Mouse (Mus musculus): ENCODE results near the gene Ostm1. TPM values are rescaled to one million over a fixed set of nuclear protein-coding genes. Genes with fewer than 3 reads are reported as not detected.
A peak's percentile ranks its signal among the peaks of the same experiment; 100 is the strongest.

Ostm1 gene
- polyA plus RNA-seq, 2 experiments = 7.0 to 14.3 TPM

DNA sequence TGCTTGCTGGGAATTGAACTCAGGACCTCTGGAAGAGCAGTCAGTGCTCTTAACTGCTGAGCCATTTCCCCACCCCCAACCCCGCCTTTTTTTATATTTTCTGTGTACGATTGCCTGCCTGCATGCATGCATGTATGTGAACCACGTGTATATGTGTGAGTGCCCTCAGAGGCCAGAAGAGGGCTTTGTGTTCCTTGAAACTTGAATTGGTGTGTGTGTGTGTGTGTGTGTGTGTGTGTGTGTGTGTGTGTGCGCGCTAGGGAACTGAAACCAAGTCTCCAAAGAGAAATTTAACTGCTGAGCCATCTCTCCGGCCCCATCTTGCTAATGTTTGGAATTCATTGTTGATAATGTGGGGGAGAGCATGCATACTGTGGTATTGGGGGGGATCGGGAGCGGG, 15.0 kb downstream of the Ostm1 start:
- Histone ChIP-seq H3K4me2 (ENCODE audit: low read depth) (no peak overlapping the region), H3K9me3 (ENCODE audit: control insufficient read depth, low read length) (no peaks in the 10 kb centered on the region), H3K27me3 (ENCODE audit: control insufficient read depth, insufficient read depth, low read length) (peaks cover 19% of the 10 kb centered on the region), H3K4me3 (ENCODE audit: insufficient read depth in 1 of 2, low read depth in 2 of 2, low read length in 2 of 2) (no peak overlapping the region), H3K9ac (replicated peaks) (no peak overlapping the region), H3K36me3 (replicated peaks; ENCODE audit: control insufficient read depth, insufficient read depth, low read depth) (no peaks in the 10 kb centered on the region), H3K27ac (no peak overlapping the region), H3K4me1 (replicated peaks; ENCODE audit: control insufficient read depth in 2 of 2, insufficient read depth in 2 of 2, low read length in 1 of 2) (no peaks in the 10 kb centered on the region)
- no peak for DNase-seq (ENCODE audit: low read depth in 3 of 3, low spot score in 3 of 3)
- no peak for TF ChIP-seq CTCF (IDR thresholded peaks at IDR 0.05; ENCODE audit: low read depth)
- TF ChIP-seq EP300 (IDR thresholded peaks at IDR 0.05; ENCODE audit: low read depth) = no peak
- no peak for ATAC-seq (ENCODE audit: insufficient read depth)
- 66% methylated on average over 8 of the region's 8 CpGs for WGBS (ENCODE audit: insufficient replicate concordance)

DNA sequence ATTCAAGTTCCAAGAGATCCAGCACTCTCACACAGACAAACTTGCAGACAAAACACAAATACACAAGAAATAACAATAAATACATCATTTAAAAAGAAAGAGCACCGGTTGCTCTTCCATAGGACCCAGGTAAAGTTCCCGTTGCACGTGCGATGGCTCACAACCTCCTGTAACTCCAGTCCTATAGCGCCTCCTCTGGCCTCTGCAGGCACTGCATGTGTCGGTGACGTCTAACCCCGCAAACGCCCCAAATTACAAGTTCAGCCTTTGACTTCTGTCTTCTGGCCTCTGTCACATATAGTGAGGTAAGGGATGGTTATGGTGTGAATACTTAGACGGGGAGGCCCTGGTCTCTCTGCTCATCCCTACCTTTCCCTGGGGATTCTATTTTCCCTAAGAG, 17.9 kb downstream of the Ostm1 start:
- Histone ChIP-seq H3K27ac (no peak overlapping the region), H3K36me3 (replicated peaks; ENCODE audit: control insufficient read depth, insufficient read depth, low read depth) (no peaks in the 10 kb centered on the region), H3K4me1 (replicated peaks; ENCODE audit: control insufficient read depth in 2 of 2, insufficient read depth in 2 of 2, low read length in 1 of 2) (no peaks in the 10 kb centered on the region), H3K4me3 (ENCODE audit: insufficient read depth in 1 of 2, low read depth in 2 of 2, low read length in 2 of 2) (no peak overlapping the region), H3K4me2 (ENCODE audit: low read depth) (no peak overlapping the region), H3K9ac (replicated peaks) (no peak overlapping the region), H3K27me3 (ENCODE audit: control insufficient read depth, insufficient read depth, low read length) (peaks cover 4% of the 10 kb centered on the region), H3K9me3 (ENCODE audit: control insufficient read depth, low read length) (peaks cover 5% of the 10 kb centered on the region)
- TF ChIP-seq CTCF (IDR thresholded peaks at IDR 0.05; ENCODE audit: low read depth) = peak; percentile 88
- TF ChIP-seq EP300 (IDR thresholded peaks at IDR 0.05; ENCODE audit: low read depth) = no peak
- DNase-seq (ENCODE audit: low read depth in 3 of 3, low spot score in 3 of 3) (peak; percentile 12 to 24 (median 16)), ATAC-seq (ENCODE audit: insufficient read depth) (no peak)
- 20% methylated on average over 10 of the region's 10 CpGs for WGBS (ENCODE audit: insufficient replicate concordance)

DNA sequence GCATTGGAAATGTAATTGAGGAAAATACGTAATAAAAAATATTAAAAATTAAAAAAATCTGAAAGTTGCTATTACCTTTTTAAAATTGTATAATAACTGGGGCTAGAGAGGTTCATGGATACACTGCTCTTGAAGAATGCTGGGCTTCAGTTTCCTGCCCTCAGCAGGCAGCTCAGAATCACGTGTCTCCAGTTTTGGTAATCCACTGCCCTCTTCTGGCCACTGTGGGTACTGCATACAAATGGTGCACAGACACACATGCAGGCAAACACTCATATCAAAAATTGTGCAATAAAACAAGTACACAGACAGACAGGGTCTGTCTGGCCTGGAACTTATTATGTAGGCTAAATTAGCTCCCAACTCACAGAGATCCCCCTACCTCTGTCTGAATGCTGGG, 21.3 kb downstream of the Ostm1 start:
- peak; percentile 20 to 37 (median 23) for DNase-seq (ENCODE audit: low read depth in 3 of 3, low spot score in 3 of 3)
- WGBS (ENCODE audit: insufficient replicate concordance) = 58% methylated on average over 2 of the region's 2 CpGs
- peaks cover 3% of the 10 kb centered on the region for H3K27me3 ChIP-seq (ENCODE audit: control insufficient read depth, insufficient read depth, low read length)

GRCm38 (mm10) chr10:42606757-42607156, 23.1 kb downstream of the Ostm1 start:
- 59% methylated on average over 4 of the region's 4 CpGs for WGBS (ENCODE audit: insufficient replicate concordance)
- ATAC-seq (ENCODE audit: insufficient read depth) (no peak), DNase-seq (ENCODE audit: low read depth in 3 of 3, low spot score in 3 of 3) (no peak)
- Histone ChIP-seq H3K4me2 (ENCODE audit: low read depth) (no peak overlapping the region), H3K4me3 (ENCODE audit: insufficient read depth in 1 of 2, low read depth in 2 of 2, low read length in 2 of 2) (no peak overlapping the region), H3K9ac (replicated peaks) (no peak overlapping the region), H3K27me3 (ENCODE audit: control insufficient read depth, insufficient read depth, low read length) (peaks cover 15% of the 10 kb centered on the region), H3K9me3 (ENCODE audit: control insufficient read depth, low read length) (peaks cover 5% of the 10 kb centered on the region), H3K36me3 (replicated peaks; ENCODE audit: control insufficient read depth, insufficient read depth, low read depth) (no peaks in the 10 kb centered on the region), H3K4me1 (replicated peaks; ENCODE audit: control insufficient read depth in 2 of 2, insufficient read depth in 2 of 2, low read length in 1 of 2) (no peaks in the 10 kb centered on the region), H3K27ac (no peak overlapping the region)
- TF ChIP-seq CTCF (IDR thresholded peaks at IDR 0.05; ENCODE audit: low read depth) = no peak
- TF ChIP-seq EP300 (IDR thresholded peaks at IDR 0.05; ENCODE audit: low read depth) = no peak

More for the DNA sequence above, 21.3 kb downstream of the Ostm1 start:
- Histone ChIP-seq H3K4me1 (replicated peaks; ENCODE audit: control insufficient read depth in 2 of 2, insufficient read depth in 2 of 2, low read length in 1 of 2) (no peaks in the 10 kb centered on the region), H3K27ac (no peak overlapping the region), H3K9ac (replicated peaks) (no peak overlapping the region), H3K9me3 (ENCODE audit: control insufficient read depth, low read length) (peaks cover 5% of the 10 kb centered on the region), H3K4me3 (ENCODE audit: insufficient read depth in 1 of 2, low read depth in 2 of 2, low read length in 2 of 2) (no peak overlapping the region), H3K4me2 (ENCODE audit: low read depth) (no peak overlapping the region), H3K36me3 (replicated peaks; ENCODE audit: control insufficient read depth, insufficient read depth, low read depth) (no peaks in the 10 kb centered on the region)
- no peak for ATAC-seq (ENCODE audit: insufficient read depth)
- TF ChIP-seq CTCF (IDR thresholded peaks at IDR 0.05; ENCODE audit: low read depth) (peak; percentile 84), EP300 (IDR thresholded peaks at IDR 0.05; ENCODE audit: low read depth) (no peak)

DNA sequence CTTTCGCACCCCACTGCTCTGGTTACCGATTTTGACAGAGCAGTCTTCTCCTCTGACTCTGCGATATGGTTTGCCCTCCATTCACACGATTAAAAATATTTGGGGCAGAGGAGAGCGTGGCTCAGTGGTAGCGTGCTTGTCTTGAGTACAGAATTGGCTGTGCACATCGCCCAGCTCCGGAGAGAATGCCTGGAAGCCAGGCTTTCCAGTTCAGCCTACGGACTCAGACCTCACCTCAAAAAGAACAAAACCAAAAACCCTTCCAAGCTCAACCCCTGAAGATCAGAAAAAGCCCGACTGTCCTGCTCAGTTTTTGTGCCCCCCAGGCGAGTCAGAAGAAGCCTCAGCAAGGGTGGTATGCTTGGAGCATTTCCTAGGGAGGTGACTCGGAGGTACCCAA, 29.5 kb downstream of the Ostm1 start:
- no peak overlapping the region for H3K4me3 ChIP-seq (ENCODE audit: insufficient read depth in 1 of 2, low read depth in 2 of 2, low read length in 2 of 2)
- no peak overlapping the region for H3K4me2 ChIP-seq (ENCODE audit: low read depth)
- no peaks in the 10 kb centered on the region for H3K9me3 ChIP-seq (ENCODE audit: control insufficient read depth, low read length)
- TF ChIP-seq CTCF (IDR thresholded peaks at IDR 0.05; ENCODE audit: low read depth) = no peak
- no peak for TF ChIP-seq EP300 (IDR thresholded peaks at IDR 0.05; ENCODE audit: low read depth)
- no peak for DNase-seq (ENCODE audit: low read depth in 3 of 3, low spot score in 3 of 3)
- no peaks in the 10 kb centered on the region for H3K4me1 ChIP-seq (replicated peaks; ENCODE audit: control insufficient read depth in 2 of 2, insufficient read depth in 2 of 2, low read length in 1 of 2)
- 7% methylated on average over 12 of the region's 12 CpGs for WGBS (ENCODE audit: insufficient replicate concordance)
- H3K36me3 ChIP-seq (replicated peaks; ENCODE audit: control insufficient read depth, insufficient read depth, low read depth) = no peaks in the 10 kb centered on the region
- H3K27me3 ChIP-seq (ENCODE audit: control insufficient read depth, insufficient read depth, low read length) = peaks cover 71% of the 10 kb centered on the region
- H3K27ac ChIP-seq = no peak overlapping the region
- H3K9ac ChIP-seq (replicated peaks) = no peak overlapping the region
- no peak for ATAC-seq (ENCODE audit: insufficient read depth)
